Mouse (Mus musculus) spleen, adult 2 months (tissue): ENCODE results near the gene Fam168a.

ENCODE experiments used
- CTCF ChIP-seq: fragments of 200-500 bp; IDR thresholded peaks from 2 replicates; pipeline ENCODE4 v1.5.1; 2011; ENCODE audit warnings: mild to moderate bottlenecking, inconsistent platforms; ENCODE audit not compliant: insufficient read depth, insufficient read length, insufficient replicate concordance; ENCODE audit errors: extremely low read depth
- POLR2A ChIP-seq: fragments of 200-500 bp; IDR thresholded peaks from 2 replicates; pipeline ENCODE4 v1.6.1; 2011; ENCODE audit warnings: low read depth, low read length, inconsistent platforms

DNA sequence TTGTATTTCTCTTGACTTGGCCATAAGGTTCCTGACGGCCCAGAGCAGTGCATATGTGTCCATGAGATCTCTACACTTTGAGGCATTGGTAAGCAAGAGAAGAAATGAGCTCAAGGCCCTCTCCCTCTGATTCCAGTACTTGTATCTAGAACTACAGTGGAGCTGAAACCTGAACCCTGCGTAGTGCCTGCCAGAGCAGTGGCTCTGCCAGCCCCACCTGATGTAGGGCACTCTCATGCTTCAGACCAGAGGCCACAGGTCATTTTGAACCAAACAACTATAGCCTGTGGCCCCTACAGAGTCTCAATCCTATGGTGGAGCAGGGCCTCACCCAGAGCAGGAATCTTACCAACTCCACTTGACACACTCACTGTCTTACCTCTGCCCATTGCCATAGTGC lies 143.1 kb downstream of the Fam168a start:
- no peak for TF ChIP-seq POLR2A
- no peak for TF ChIP-seq CTCF
